Mouse (Mus musculus): Measurements from ENCODE around the gene Gmcl1.

- TF ChIP-seq CTCF (conservative IDR thresholded peaks at IDR 0.05; ENCODE audit: low read length) (no peak), NANOG (IDR thresholded peaks at IDR 0.05; ENCODE audit: borderline replicate concordance, low read length) (no peak), POU5F1 (IDR thresholded peaks at IDR 0.05; ENCODE audit: borderline replicate concordance, low read length) (no peak)
These were observed 43.0 kb upstream of the Gmcl1 start for GRCm38 (mm10) chr6:86776001-86776705.

Measured in E14TG2a.4 (cell line).